Mouse (Mus musculus) T-helper 1 cell (primary cell): ENCODE measurements around the gene Ceacam16.

Experiments
- in situ Hi-C: fragments of 300-600 bp; cut with MboI, MseI; formaldehyde crosslinking; loops from one replicate; pipeline ENCODE4 v1.15.1; 2025; ENCODE audit warnings: high pct_unique_total_duplicates

Gene Ceacam16

GRCm38 (mm10) chr7:19861199-19861598 lies at the start of gene Ceacam16:
Gene Ceacam16, minus strand, starts transcription at chr7:19861299.
- in situ Hi-C loops = no loop called here

GRCm38 (mm10) chr7:19910421-19911291 lies 49.6 kb upstream of the Ceacam16 start:
- in situ Hi-C loops = loop anchor here (5.0 kb wide), 1 partner anchor 47 kb away; no protein-coding TSS in a partner anchor

GRCm38 (mm10) chr7:19889881-19890280 lies 28.8 kb upstream of the Ceacam16 start:
- in situ Hi-C loops = no loop called here

- in situ Hi-C loops = no loop called here
Measured at GRCm38 (mm10) chr7:19887849-19888248, 26.8 kb upstream of the Ceacam16 start, which contains the start of gene Ceacam19. Gene Ceacam19, minus strand, starts transcription at chr7:19887965.

GRCm38 (mm10) chr7:19880754-19881153 lies 19.7 kb upstream of the Ceacam16 start:
- in situ Hi-C loops = no loop called here

- in situ Hi-C loops = no loop called here
Measured at GRCm38 (mm10) chr7:19876781-19877425, 15.8 kb upstream of the Ceacam16 start.

GRCm38 (mm10) chr7:19875948-19876682 lies 15.0 kb upstream of the Ceacam16 start:
- in situ Hi-C loops = no loop called here

GRCm38 (mm10) chr7:19871943-19872601 lies 11.0 kb upstream of the Ceacam16 start:
- in situ Hi-C loops = no loop called here

- in situ Hi-C loops = no loop called here
Measured at GRCm38 (mm10) chr7:19871137-19871621, 10.1 kb upstream of the Ceacam16 start.

- in situ Hi-C loops = no loop called here
Measured at GRCm38 (mm10) chr7:19867751-19868399, 6.8 kb upstream of the Ceacam16 start.

- in situ Hi-C loops = no loop called here
Measured at GRCm38 (mm10) chr7:19866490-19866889, 5.4 kb upstream of the Ceacam16 start.

GRCm38 (mm10) chr7:19865246-19866036 lies 4.3 kb upstream of the Ceacam16 start:
- in situ Hi-C loops = no loop called here

GRCm38 (mm10) chr7:19864241-19864640 lies 3.1 kb upstream of the Ceacam16 start:
- in situ Hi-C loops = no loop called here

- in situ Hi-C loops = no loop called here
Measured at GRCm38 (mm10) chr7:19859740-19860139, 1.4 kb downstream of the Ceacam16 start.

GRCm38 (mm10) chr7:19856283-19856682 lies 4.8 kb downstream of the Ceacam16 start:
- in situ Hi-C loops = no loop called here

- in situ Hi-C loops = no loop called here
Measured at GRCm38 (mm10) chr7:19855663-19856062, 5.4 kb downstream of the Ceacam16 start.

GRCm38 (mm10) chr7:19853526-19853925 lies 7.6 kb downstream of the Ceacam16 start:
- in situ Hi-C loops = no loop called here

GRCm38 (mm10) chr7:19851858-19852570 lies 9.1 kb downstream of the Ceacam16 start, which contains the start of gene Gm19345:
Gene Gm19345, plus strand, starts transcription at chr7:19852003.
- in situ Hi-C loops = no loop called here

- in situ Hi-C loops = loop anchor here (5.0 kb wide), 1 partner anchor 42 kb away; no protein-coding TSS in a partner anchor
Measured at GRCm38 (mm10) chr7:19844521-19845171, 16.5 kb downstream of the Ceacam16 start.
